Mouse (Mus musculus) ES-Bruce4 (cell line): ENCODE data around the gene 1810030O07Rik.

Experiments
- CTCF ChIP-seq: IDR thresholded peaks from one replicate; pipeline ENCODE4 v1.8.1; 2011; ENCODE audit warnings: low read depth, low read length
- EP300 ChIP-seq: IDR thresholded peaks from 2 replicates; pipeline ENCODE4 v1.6.1; 2011; ENCODE audit warnings: low read depth, low read length; ENCODE audit not compliant: insufficient read depth
- POLR2A ChIP-seq: IDR thresholded peaks from one replicate; pipeline ENCODE4 v1.8.1; 2011; ENCODE audit warnings: low read length; ENCODE audit not compliant: insufficient read depth

DNA sequence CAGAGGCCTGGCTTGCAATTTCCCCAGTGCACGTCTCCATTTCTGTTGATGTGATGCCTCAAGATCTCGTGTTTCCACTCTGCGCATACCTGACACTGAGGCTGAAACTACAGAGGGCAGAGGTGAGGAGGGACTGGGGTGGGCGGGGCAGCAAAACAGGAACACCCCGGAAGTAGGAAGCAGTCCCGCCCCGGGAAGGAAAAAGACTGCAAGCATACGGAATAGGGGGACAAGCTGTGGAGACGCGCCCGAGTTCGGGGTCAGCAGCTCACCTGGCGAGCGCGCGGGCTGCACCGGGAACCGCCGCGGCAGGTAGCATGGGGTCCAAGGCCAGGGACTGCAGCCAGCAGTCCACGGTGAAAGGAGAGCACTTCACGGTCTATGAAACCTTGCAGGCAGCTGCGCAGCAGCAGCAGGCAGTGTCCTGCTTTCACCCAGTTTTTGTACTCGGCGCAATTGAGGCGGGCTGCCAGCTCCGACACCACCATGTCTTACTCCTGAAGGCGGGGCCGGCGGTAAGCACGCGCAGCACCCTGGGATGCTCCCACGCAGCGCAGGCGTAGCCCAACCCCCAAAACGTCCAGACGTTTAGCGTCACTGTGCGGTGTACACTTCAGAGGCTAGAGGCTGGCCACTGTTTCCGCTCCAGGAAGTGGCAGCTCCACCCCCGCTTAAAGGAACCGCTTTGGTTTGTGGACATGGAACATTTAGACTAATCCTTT is at the start of gene 1810030O07Rik:
- TF ChIP-seq EP300 (no peak), CTCF (no peak), POLR2A (no peak)
